Mouse (Mus musculus) embryo, embryonic 11.5 days (tissue): ENCODE measurements around the gene Itpk1.

Source experiments
- DNase-seq: peaks from one replicate; pipeline ENCODE4 v3.0.0-alpha.2; 2012; ENCODE audit warnings: low read depth, low spot score

The Itpk1 gene

DNA sequence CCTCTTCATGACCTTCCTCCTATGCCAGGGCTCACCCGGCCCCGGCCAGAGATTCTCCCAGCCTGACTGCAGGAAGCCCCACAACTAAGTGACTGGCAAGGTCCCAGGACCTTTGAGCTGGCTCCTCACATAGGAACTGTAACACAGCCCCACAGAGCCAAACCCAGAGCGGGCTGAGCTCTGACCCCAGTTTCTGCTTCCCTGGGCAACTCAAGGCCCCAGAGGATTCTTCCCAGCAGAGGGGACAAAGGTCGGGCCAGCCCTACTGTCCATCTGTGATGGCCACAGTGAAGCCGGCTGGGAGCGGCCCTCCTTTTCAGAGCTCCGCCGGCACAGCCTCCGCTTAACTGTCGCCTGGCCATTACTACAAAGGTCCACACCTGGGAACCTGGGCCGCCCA is 13.6 kb downstream of the Itpk1 start:
- DNase-seq = no peak

- no peak for DNase-seq
These were observed 14.8 kb downstream of the Itpk1 start for GRCm38 (mm10) chr12:102689773-102690563.

- no peak for DNase-seq
These were observed 18.4 kb downstream of the Itpk1 start for GRCm38 (mm10) chr12:102686321-102686720.

DNA sequence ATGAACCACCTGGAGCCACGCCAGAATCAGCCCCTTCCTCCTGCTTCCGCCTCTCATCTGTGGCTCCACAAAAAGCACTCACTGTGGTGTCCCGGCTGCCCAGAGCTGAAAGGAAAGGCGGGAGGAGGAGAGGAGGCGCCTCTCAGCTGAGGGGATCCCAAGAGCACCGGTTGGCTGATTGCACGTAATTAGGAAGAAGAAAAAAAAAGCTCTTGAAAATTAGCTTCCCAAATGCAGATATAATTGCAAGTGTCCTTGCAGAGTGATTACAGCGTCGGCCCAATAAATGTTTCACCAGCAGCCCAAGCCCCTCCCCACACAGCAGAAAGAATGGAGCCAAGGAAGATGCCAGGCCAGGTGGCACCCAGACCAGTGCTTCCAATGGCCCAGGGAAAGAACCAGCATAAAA is 19.2 kb downstream of the Itpk1 start:
- DNase-seq = no peak

GRCm38 (mm10) chr12:102684720-102685386 is 19.9 kb downstream of the Itpk1 start:
- DNase-seq = no peak

GRCm38 (mm10) chr12:102683979-102684378 is 20.8 kb downstream of the Itpk1 start:
- DNase-seq = no peak

DNA sequence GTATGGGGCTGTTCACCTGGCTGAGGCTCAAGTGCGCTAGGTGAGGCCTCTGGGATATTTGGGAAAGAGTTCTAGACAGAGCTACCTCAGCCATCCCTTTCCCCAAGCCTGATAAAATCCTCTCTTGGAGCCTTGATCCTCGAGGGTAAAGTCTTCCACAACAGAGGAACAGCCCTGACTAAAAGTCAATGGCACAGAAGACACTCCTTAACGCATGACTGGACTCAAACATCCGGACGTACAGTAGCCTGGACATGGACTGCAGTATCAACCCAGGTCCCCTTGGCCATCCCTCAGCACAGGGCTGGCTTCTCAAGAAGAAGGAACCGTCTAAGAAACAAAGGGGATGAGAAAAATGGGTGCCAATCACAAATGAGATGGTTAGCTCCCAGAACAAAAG is 21.3 kb downstream of the Itpk1 start:
- no peak for DNase-seq

DNA sequence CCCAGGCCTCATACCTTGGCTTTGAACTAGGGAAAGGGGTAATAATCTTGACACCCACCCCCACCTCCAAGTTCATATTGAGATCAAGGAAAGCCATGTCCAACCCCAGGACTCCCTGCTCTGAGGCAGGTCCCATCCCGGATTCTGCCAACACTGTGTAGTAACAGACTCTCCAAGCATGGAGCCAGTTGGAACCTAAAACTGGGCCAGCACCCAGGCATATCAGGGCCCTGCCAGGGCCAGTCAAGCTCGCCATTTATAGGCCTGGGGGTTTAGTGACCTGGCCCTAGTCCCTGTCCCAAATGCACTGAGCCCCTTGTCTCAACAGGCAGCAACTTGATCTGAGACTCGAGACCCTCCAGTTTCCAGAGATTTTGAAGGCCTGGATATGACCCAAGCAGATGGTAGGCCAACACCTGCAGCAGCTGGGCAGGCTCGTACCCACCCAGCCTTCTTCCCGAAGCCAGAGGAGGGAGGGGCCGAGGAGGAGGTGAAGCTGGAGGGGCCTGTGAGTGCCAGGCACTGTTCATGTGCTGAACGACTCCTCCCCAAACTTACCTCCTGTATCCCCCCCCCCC is 21.9 kb downstream of the Itpk1 start:
- no peak for DNase-seq

- no peak for DNase-seq
These were observed 22.6 kb downstream of the Itpk1 start for GRCm38 (mm10) chr12:102682085-102682484.

DNA sequence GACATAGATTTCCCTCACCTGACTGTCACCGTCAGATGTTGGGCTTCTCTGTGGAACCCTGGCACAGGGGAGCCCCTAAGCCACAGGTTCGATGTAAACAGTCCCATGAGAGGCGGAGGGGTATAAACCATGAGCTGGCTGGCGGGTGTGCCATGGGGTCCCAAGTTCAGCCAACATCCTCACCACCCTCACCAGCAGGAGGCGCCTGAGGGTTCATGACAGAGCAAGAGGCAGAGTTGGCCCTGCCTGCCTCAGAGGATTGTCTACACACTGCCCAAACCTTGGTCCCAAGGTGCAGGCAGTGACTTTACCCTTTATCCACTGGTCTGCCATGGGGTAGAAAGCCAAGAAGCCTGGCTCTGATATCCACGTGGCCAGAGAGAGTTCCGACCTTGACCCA is 23.1 kb downstream of the Itpk1 start:
- no peak for DNase-seq

GRCm38 (mm10) chr12:102678820-102679219 is 25.9 kb downstream of the Itpk1 start:
- DNase-seq = no peak

DNA sequence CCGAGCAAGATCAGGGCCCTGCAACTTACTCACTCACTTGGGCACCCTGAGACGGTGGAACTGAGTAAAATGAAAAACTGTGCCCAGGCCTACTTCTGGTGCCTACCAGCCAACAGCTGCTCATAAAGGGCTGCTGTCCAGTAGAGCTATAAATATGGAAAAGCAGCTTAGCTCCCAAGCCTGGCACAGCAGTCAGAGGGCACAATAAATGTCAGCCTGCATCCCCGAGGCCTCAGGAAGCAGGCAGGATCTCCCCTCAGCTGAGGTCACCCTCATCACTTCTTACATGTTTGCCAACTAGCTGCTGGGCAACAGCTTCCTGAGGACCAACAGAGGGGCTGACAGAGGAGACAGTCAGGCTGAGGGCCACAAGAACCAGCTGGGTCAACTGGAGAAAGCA is 27.6 kb downstream of the Itpk1 start:
- DNase-seq = no peak

DNA sequence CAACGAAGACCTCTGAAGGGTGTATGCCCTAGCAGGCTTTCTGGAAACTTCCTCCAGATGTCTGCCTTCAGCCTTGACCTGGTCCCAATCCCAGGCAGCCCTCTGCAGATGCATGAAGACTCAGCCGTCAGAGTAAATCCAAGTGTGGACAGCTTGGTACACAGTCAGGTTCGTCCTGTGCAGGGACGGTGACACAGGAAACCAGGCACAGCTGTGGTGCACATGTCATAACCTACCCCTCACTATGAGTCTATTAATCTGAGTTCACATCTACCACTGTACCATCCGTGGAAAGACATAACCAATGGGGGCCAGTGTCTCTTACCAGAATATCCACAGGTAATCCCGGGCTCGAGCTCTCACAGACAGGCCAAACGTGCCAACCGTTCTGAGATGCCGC is 30.2 kb downstream of the Itpk1 start:
- no peak for DNase-seq

- DNase-seq = no peak
These were observed 30.6 kb downstream of the Itpk1 start for GRCm38 (mm10) chr12:102674123-102674522.

DNA sequence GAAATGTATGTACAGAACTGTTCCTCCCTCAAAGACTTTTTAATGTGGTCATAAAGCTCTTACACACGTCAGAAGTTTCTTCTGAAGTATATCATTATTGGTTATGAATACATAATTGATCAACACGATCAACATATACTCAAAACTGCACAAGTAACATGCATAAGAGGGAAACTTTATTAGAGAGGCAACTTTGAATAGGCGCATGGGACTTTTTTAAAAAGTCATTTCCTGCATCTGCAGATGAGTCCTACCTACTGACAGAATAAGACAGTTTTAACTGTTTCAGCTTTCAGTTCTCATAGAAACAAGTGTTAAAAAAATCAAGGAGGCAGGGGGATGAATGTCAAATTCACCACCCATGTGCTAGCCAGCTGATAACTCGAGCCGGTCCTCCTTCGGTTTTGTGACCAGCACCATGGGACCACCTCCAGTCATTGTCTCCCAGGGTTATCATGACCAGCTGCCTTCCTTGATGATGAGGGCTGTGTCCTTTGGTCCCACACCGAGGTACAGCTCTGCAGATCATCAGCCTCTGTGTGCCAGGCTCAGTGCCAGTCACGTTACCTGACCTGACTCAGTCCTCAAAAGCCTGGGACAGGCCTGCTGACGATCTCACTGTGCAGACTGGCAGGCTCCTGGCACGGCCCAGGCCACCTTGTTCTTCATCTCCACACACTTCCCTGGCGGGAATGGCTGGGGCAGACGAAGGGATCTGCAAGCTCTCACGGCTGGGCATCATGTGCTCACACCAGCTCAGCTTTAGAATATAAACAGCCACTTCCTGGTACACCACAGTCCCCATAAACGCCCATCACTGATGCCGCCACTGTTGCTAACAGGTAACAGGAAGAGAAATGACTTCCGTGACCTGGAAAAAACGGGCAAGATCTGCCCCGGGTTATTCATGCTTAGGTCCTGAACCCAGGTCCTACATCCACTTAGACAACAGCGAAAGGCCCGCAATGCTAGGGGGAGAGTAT is 31.6 kb downstream of the Itpk1 start:
- DNase-seq = no peak

GRCm38 (mm10) chr12:102672176-102672575 is 32.6 kb downstream of the Itpk1 start:
- DNase-seq = no peak

DNA sequence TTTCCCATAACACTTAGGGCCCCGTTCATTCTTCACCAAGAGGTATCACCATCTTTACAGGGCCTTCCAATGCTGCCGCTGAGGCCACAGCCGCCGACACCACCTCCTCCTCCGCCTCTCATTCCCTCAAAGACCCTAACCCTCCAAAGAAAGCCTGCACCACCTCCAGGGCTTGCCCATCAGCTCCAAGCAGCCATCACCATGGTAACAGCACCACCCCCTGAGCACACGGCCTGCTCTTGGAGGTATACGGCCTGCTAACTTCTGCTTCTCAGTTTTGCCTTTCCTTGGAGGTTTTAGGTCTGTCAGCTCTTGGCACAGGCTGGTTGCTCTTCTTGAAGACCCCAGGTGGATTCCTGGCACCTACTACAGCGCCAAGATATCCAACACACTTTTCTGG is 33.9 kb downstream of the Itpk1 start:
- DNase-seq = no peak

DNA sequence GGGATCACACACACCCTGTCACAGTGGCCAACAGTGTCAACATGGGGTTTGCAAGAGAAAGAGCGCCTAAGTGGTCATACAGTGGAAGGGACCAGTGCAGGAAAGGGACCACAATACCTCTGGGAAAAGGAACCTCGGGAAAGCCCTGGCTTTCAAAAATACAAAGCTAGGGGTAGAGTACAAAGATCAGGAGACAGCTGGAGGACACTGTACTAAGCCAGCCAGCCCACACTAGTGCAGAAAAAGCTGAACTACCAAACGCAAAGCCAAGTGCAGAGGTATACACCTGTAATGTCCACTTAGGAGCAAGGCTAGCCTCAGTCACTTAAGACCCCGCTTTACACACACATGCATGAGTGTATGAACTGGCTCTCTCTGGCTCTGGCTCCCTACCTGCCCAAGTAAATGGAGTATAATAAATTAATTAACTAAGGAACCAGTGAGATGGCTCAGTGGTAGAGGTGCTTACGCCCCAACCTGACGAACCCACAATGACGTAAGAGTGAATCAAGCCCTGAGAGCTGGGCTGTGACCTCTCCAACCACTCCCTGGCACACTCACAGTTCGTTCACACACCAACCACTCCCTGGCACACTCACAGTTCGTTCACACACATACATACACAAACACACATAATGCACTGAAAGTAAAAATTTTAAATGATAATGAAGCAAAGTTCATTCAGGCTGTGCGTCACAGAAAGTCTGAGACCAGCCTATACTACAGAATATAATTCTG is 39.1 kb downstream of the Itpk1 start:
- no peak for DNase-seq

- no peak for DNase-seq
These were observed 40.7 kb downstream of the Itpk1 start for GRCm38 (mm10) chr12:102664052-102664448.

GRCm38 (mm10) chr12:102663349-102664051 is 41.2 kb downstream of the Itpk1 start:
- DNase-seq = no peak
